Mouse (Mus musculus) gonadal fat pad, adult 2 months (tissue): ENCODE measurements around the gene Det1. TPM values are rescaled to one million over a fixed set of nuclear protein-coding genes. Genes with fewer than 3 reads are reported as not detected.

Experiments used
- DNase-seq: peaks from one replicate; pipeline ENCODE4 v3.0.0-alpha.2; 2012; ENCODE audit warnings: low read depth
- polyA plus RNA-seq: library from polyadenylated mRNA; depleted of rRNA; stranded (reverse); fragments of >200 nt; gene quantifications from 2 replicates; pipeline ENCODE4 v1.2.3, GENCODE M21; 2012; rRNA removed

The Det1 gene
- polyA plus RNA-seq, 1 experiment = 16.7 TPM

- no peak for DNase-seq
Observed at GRCm38 (mm10) chr7:78782639-78783581, 64.2 kb downstream of the Det1 start, which contains the start of the genes Mrps11 and Mrpl46. Gene Mrps11, plus strand, starts transcription at chr7:78783119. Gene Mrpl46, minus strand, starts transcription at chr7:78783531.

GRCm38 (mm10) chr7:78778741-78779140 lies 68.3 kb downstream of the Det1 start:
- DNase-seq = no peak

Other genes with a start within 250 kb of the Det1 start
- gene Ntrk3, start 109.3 kb downstream of the Det1 start, polyA plus RNA-seq = 12.7 and 12.8 TPM in 2 replicates
- 44.4 and 51.7 TPM in 2 replicates for gene Mrps11, start 64.1 kb downstream of the Det1 start, polyA plus RNA-seq
- gene Mrpl46, start 63.7 kb downstream of the Det1 start, polyA plus RNA-seq = 13.1 and 13.7 TPM in 2 replicates
- gene Aen, start 48.6 kb upstream of the Det1 start, polyA plus RNA-seq = 34.6 and 35.2 TPM in 2 replicates
- gene Isg20, start 66.2 kb upstream of the Det1 start, polyA plus RNA-seq = 314 and 327 TPM in 2 replicates
- gene Acan, start 206.2 kb upstream of the Det1 start, polyA plus RNA-seq = 0.09 and 0.12 TPM in 2 replicates